In the genomic region with DNA sequence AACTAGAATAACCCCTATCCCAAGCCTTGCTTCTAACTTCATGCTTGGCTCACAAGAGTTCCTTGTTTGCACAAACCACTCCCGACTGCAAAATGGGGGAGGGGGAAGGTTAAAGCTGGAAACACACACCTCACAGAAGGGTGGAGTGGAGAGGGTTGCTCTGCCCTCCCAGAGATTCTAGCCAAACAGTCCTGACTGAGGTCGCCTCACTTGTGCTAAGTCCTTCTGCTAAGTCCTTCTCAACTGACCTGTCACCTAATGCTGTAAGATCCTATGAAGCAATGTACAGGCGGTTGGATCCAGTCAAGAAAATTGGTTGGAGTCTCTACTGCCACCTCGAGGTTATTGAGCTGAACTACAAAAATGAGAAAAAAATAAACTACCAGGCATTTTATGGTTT, we compare ENCODE assay signal across 9 mouse cellular contexts. TPM values are rescaled to one million over a fixed set of nuclear protein-coding genes. Genes with fewer than 3 reads are reported as not detected.
DNase-seq lines count a peak whose midpoint lies in the region; ATAC-seq and TF ChIP-seq lines count a peak whose summit lies in the region.
"Had no signal": no experiment of that assay in that cellular context is flagged by ENCODE, and none has a peak within 500 bp of the region (broad histone marks: within the 10 kb centered on the region; RNA-seq: fewer than 3 reads in every experiment).

No protein-coding gene starts in this region.

- ATAC-seq in hindbrain, embryonic 15.5 days (ENCODE audit: low FRiP score, low read depth) = peak; percentile 34; the same call in 1 of the 2 replicates
- no peak for ATAC-seq in hindbrain, embryonic 16.5 days
- peak; percentile 54; the same call in 1 of the 2 replicates for ATAC-seq in kidney, embryonic 16.5 days (ENCODE audit: low FRiP score, low TSS enrichment)
- no peak for ATAC-seq in activated CD4-positive, CD25-positive, alpha-beta regulatory T cell, adult 4 months

- peak; percentile 38 for DNase-seq in CH12.LX (ENCODE audit: extremely low read depth)
- DNase-seq in c-Kit-positive CD71-negative TER-119-negative erythroid progenitor cells, embryonic 14.5 days (ENCODE audit: low read depth) = peak; percentile 45
- DNase-seq in retina, embryonic 14.5 days (ENCODE audit: low spot score) = peak; percentile 72
- no peak for DNase-seq in left cerebral cortex, postnatal 14 days (ENCODE audit: low spot score in 2 of 2)

- TF ChIP-seq EP300 in CH12.LX (IDR thresholded peaks at IDR 0.05; ENCODE audit: low read length) = no peak

- no peak overlapping the region for H3K4me2 ChIP-seq in hindbrain, embryonic 15.5 days
- H3K4me2 ChIP-seq in hindbrain, embryonic 16.5 days (ENCODE audit: low read length) = no peak overlapping the region
- no peak overlapping the region for H3K4me2 ChIP-seq in CH12.LX (ENCODE audit: insufficient read depth, low read depth, poor library complexity, severe bottlenecking)
- no peak overlapping the region for H3K4me2 ChIP-seq in kidney, embryonic 16.5 days (replicated peaks; ENCODE audit: low read depth, low read length)
- H3K4me2 ChIP-seq: neural tube, embryonic 13.5 days had no signal

- TF ChIP-seq RAD21 in CH12.LX (IDR thresholded peaks at IDR 0.05; ENCODE audit: low read depth, low read length) = peak; percentile 81

- no peak for TF ChIP-seq POLR2A in CH12.LX (IDR thresholded peaks at IDR 0.05; ENCODE audit: low read depth, low read length)

- no peak overlapping the region for H3K27ac ChIP-seq in hindbrain, embryonic 15.5 days (replicated peaks)
- no peak overlapping the region for H3K27ac ChIP-seq in hindbrain, embryonic 16.5 days (ENCODE audit: low read depth, low read length)
- no peak overlapping the region for H3K27ac ChIP-seq in CH12.LX (ENCODE audit: insufficient read depth, low read depth)
- H3K27ac ChIP-seq in kidney, embryonic 16.5 days (ENCODE audit: low read length) = no peak overlapping the region
- H3K27ac ChIP-seq: neural tube, embryonic 13.5 days had no signal

- 33% methylated on average over 4 of the region's 4 CpGs for WGBS in hindbrain, embryonic 15.5 days
- WGBS in hindbrain, embryonic 16.5 days = 28% methylated on average over 4 of the region's 4 CpGs
- 25% methylated on average over 4 of the region's 4 CpGs for WGBS in kidney, embryonic 16.5 days

- no peaks in the 10 kb centered on the region for H3K79me2 ChIP-seq in CH12.LX (replicated peaks; ENCODE audit: control insufficient read depth, extremely low read depth, insufficient read depth, poor library complexity, severe bottlenecking)

- dilution Hi-C loops in CH12.LX (cut with MboI; ENCODE audit: extremely low pct_ligation_motif_present, extremely low pct_unique_long_range_greater_than_20kb, low sequenced_read_pairs) = no loop called here

- intact Hi-C loops in left cerebral cortex, postnatal 14 days (cut with DNase I) = loop anchor here (2.0 kb wide), 2 partner anchors 52 to 412 kb away; no protein-coding TSS in a partner anchor

- H3K36me3 ChIP-seq in hindbrain, embryonic 15.5 days = no peaks in the 10 kb centered on the region
- H3K36me3 ChIP-seq in hindbrain, embryonic 16.5 days (ENCODE audit: control insufficient read depth, insufficient read depth, low read length) = no peaks in the 10 kb centered on the region
- H3K36me3 ChIP-seq in CH12.LX (replicated peaks in 1 of 2; ENCODE audit: control insufficient read depth in 1 of 2, insufficient read depth in 1 of 2, low read length in 1 of 2) = no peaks in the 10 kb centered on the region
- H3K36me3 ChIP-seq in kidney, embryonic 16.5 days (ENCODE audit: insufficient read depth, low read length) = no peaks in the 10 kb centered on the region
- H3K36me3 ChIP-seq: neural tube, embryonic 13.5 days had no signal

- no peaks in the 10 kb centered on the region for H3K27me3 ChIP-seq in hindbrain, embryonic 15.5 days
- no peaks in the 10 kb centered on the region for H3K27me3 ChIP-seq in hindbrain, embryonic 16.5 days (replicated peaks; ENCODE audit: control insufficient read depth, insufficient read depth, low read length)
- no peaks in the 10 kb centered on the region for H3K27me3 ChIP-seq in CH12.LX (replicated peaks)
- H3K27me3 ChIP-seq in kidney, embryonic 16.5 days (ENCODE audit: insufficient read depth, low read length) = no peaks in the 10 kb centered on the region
- H3K27me3 ChIP-seq: neural tube, embryonic 13.5 days had no signal

- in situ Hi-C loops in CH12.LX (cut with MboI; ENCODE audit: low pct_ligation_motif_present, low pct_unique_long_range_greater_than_20kb, low sequenced_read_pairs) = no loop called here

- no peaks in the 10 kb centered on the region; the same call in 1 of the 2 replicates for H3K4me1 ChIP-seq in hindbrain, embryonic 15.5 days (replicated peaks)
- no peaks in the 10 kb centered on the region; the same call in 1 of the 2 replicates for H3K4me1 ChIP-seq in hindbrain, embryonic 16.5 days (ENCODE audit: control insufficient read depth, insufficient read depth, low read depth, low read length)
- peaks cover 5 to 13% of the 10 kb centered on the region in 2 experiments; a peak in 3 of 4 replicates for H3K4me1 ChIP-seq in CH12.LX (ENCODE audit: control insufficient read depth in 1 of 2, insufficient read depth in 2 of 2)
- peaks cover 17% of the 10 kb centered on the region for H3K4me1 ChIP-seq in kidney, embryonic 16.5 days (ENCODE audit: insufficient read depth, low read length)

- H3K9ac ChIP-seq in hindbrain, embryonic 15.5 days = no peak overlapping the region
- no peak overlapping the region for H3K9ac ChIP-seq in hindbrain, embryonic 16.5 days (ENCODE audit: low read depth, low read length)
- H3K9ac ChIP-seq in CH12.LX (ENCODE audit: insufficient read depth, low read depth) = no peak overlapping the region
- no peak overlapping the region for H3K9ac ChIP-seq in kidney, embryonic 16.5 days (replicated peaks; ENCODE audit: low read length)
- H3K9ac ChIP-seq: neural tube, embryonic 13.5 days had no signal

- peak; percentile 41 to 73 for TF ChIP-seq CTCF in CH12.LX (conservative IDR thresholded peaks at IDR 0.05 in 1 of 2, IDR thresholded peaks at IDR 0.05 in 1 of 2; ENCODE audit: low read depth in 2 of 2, low read length in 2 of 2)

- no peaks in the 10 kb centered on the region for H3K9me3 ChIP-seq in hindbrain, embryonic 15.5 days
- no peaks in the 10 kb centered on the region for H3K9me3 ChIP-seq in hindbrain, embryonic 16.5 days (ENCODE audit: control insufficient read depth, low read length)
- no peaks in the 10 kb centered on the region for H3K9me3 ChIP-seq in CH12.LX (replicated peaks; ENCODE audit: low read length)
- no peaks in the 10 kb centered on the region for H3K9me3 ChIP-seq in kidney, embryonic 16.5 days (ENCODE audit: low read length)
- H3K9me3 ChIP-seq: neural tube, embryonic 13.5 days had no signal

- H3K4me3 ChIP-seq in hindbrain, embryonic 15.5 days = no peak overlapping the region
- no peak overlapping the region for H3K4me3 ChIP-seq in hindbrain, embryonic 16.5 days (ENCODE audit: low read length)
- H3K4me3 ChIP-seq in CH12.LX (replicated peaks in 1 of 3; ENCODE audit: low read depth in 2 of 3, low read length in 2 of 3, poor library complexity in 1 of 3) = no peak overlapping the region
- H3K4me3 ChIP-seq in kidney, embryonic 16.5 days (ENCODE audit: low read length) = no peak overlapping the region
- H3K4me3 ChIP-seq: neural tube, embryonic 13.5 days had no signal

TF ChIP-seq in CH12.LX, 34 proteins besides CTCF, POLR2A, EP300 and RAD21:
- TF ChIP-seq USF2 (conservative IDR thresholded peaks at IDR 0.05; ENCODE audit: low read depth, low read length) = no peak
- TF ChIP-seq ZNF384 (IDR thresholded peaks at IDR 0.05; ENCODE audit: low read depth, low read length) = peak; percentile 57
- no peak for TF ChIP-seq IRF4 (IDR thresholded peaks at IDR 0.05; ENCODE audit: low read depth, low read length)
- 0 out of 2 replicates have a peak, but pooled peaks have one; percentile 13 for TF ChIP-seq JUND (conservative IDR thresholded peaks at IDR 0.05; ENCODE audit: low read depth, low read length)
- peak; percentile 71 for TF ChIP-seq SMC3 (IDR thresholded peaks at IDR 0.05; ENCODE audit: low read depth, low read length)
- no peak for TF ChIP-seq MEF2A (IDR thresholded peaks at IDR 0.05; ENCODE audit: borderline replicate concordance, low read depth, low read length)
- no peak for TF ChIP-seq CHD1 (IDR thresholded peaks at IDR 0.05; ENCODE audit: low read depth, low read length)
- no peak for TF ChIP-seq RCOR1 (conservative IDR thresholded peaks at IDR 0.05; ENCODE audit: low read depth, low read length)
- TF ChIP-seq ZC3H11A (IDR thresholded peaks at IDR 0.05; ENCODE audit: low read depth, low read length) = peak; percentile 46; the same call in 1 of the 2 replicates
- no peak for TF ChIP-seq TCF12 (IDR thresholded peaks at IDR 0.05; ENCODE audit: low read depth, low read length)
- no peak for TF ChIP-seq MAZ (IDR thresholded peaks at IDR 0.05; ENCODE audit: low read depth, low read length)

RNA-seq across cellular contexts. Expression of gene Mylip, which starts 52.9 kb away (rescaled TPM):
- 7.3 and 7.5 TPM in 2 replicates for polyA plus RNA-seq in hindbrain, embryonic 15.5 days (2015; fragmentation: Nextera tagmentation; extraction: Ambion mirVana)
- 7.8 and 9.6 TPM in 2 replicates for polyA plus RNA-seq in hindbrain, embryonic 16.5 days (2015; fragmentation: Nextera tagmentation; extraction: Ambion mirVana)
- total RNA-seq in CH12.LX (2012; rRNA removed) (0.08 and 0.13 TPM in 2 replicates), CH12.LX (2014; rRNA removed) (not detected in 2 replicates)
- not detected in 2 replicates for polyA plus RNA-seq in CH12.LX (2012; ENCODE audit: insufficient read length, low read depth)
- 16.0 and 16.2 TPM in 2 replicates for polyA plus RNA-seq in kidney, embryonic 16.5 days (2015; fragmentation: Nextera tagmentation; extraction: Ambion mirVana)
- 10 to 100 TPM; 15.5 to 18.3 TPM for polyA plus RNA-seq in activated CD4-positive, CD25-positive, alpha-beta regulatory T cell, adult 4 months (2017; shearing (Covaris generic))
- 10 to 100 TPM; 26.4 to 30.8 TPM for total RNA-seq in left cerebral cortex, postnatal 14 days (2021)

Comparison
In these comparisons a context has a peak if more than half of its experiments do, and no peak if none do; other contexts are left out.
1. ATAC-seq: peak in hindbrain, embryonic 15.5 days (single experiment) and kidney, embryonic 16.5 days (single experiment); none in hindbrain, embryonic 16.5 days (single experiment) and activated CD4-positive, CD25-positive, alpha-beta regulatory T cell, adult 4 months (single experiment).
2. DNase-seq: peak in CH12.LX (single experiment), c-Kit-positive CD71-negative TER-119-negative erythroid progenitor cells, embryonic 14.5 days (single experiment) and retina, embryonic 14.5 days (single experiment); none in left cerebral cortex, postnatal 14 days (0 of 2).